Mouse (Mus musculus) cortical plate, adult 2 months (tissue): Measurements from ENCODE around the gene Dpp7.

Experiments used
- CTCF ChIP-seq: fragments of 200-500 bp; IDR thresholded peaks from 2 replicates; pipeline ENCODE4 v1.5.1; 2011; ENCODE audit warnings: mild to moderate bottlenecking, control low read depth, low read length; ENCODE audit not compliant: insufficient read depth; ENCODE audit errors: extremely low read depth
- POLR2A ChIP-seq: fragments of 200-500 bp; IDR thresholded peaks from 2 replicates; pipeline ENCODE4 v1.6.1; 2011; ENCODE audit warnings: mild to moderate bottlenecking, low read length, control low read depth; ENCODE audit not compliant: insufficient read depth; ENCODE audit errors: extremely low read depth

DNA sequence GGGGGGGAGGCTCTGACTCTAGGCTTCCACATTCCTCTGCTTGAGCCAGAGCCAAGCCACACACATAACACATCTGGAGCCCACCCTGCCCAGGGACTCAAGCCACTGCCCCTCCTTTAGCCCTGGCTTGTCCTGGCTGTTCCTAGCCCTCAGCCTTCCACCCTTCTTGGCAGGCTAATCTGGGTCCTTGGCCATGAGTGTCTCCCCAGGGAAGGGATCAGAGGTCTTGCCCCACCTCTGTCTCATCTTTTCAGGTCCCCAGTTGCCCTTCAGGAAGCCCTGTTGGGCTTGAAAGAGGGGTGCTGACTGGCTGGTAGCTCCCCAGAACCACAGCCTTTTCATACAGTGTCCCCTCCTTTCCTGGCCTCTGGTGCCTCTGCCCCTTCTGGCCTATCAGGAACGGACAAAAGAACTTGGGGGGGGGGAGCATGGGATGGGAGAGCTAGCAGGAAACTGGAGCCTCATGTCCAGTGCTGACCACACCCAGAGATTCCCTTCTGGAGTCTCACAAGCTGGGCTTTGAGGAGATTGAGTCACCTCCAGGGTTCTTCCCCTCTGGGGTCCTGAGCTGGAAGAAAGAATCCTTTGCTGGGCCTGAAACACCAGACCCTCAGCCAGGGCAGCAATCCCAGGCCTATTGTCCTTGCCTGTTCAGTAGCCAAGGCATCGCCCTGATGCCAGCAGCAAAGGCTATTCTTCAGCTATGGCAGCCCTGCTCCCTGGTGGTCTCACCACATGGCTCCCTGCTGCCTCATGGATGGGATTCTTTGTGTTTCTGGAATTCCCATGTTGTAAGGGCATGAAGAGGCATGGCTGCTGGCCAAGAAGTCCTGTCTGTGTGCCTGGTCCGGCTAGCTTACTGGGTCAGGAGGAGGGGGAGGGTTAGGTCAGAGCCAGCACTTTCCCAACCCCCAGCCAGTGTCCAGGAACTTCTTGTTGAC is 38.4 kb upstream of the Dpp7 start:
- no peak for TF ChIP-seq CTCF
- no peak for TF ChIP-seq POLR2A
